Mouse (Mus musculus): ENCODE results near the gene Slc39a11.

DNA sequence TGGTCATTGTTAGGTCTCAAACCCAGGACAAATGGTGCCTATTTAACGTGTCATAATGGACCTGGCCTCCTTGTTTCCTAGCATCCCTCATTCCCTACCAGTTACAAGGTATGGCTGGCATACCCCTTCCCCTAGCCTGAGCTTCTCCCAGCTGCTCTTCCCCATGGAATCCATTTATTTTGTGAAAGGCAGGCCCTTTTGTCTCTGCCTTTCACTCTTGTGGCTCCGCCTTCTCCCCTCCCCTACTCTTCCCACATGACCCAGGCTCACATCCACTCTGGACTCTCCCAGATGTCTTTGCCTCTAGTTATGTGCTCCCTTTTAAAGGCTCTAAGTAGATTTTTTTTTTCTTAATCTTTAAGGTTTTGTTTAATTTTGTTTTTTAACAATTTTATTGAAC is 37.2 kb upstream of the Slc39a11 start:
- TF ChIP-seq CTCF (IDR thresholded peaks at IDR 0.05; ENCODE audit: low read depth) (no peak), EP300 (optimal IDR thresholded peaks at IDR 0.05) (no peak)
